Mouse (Mus musculus) kidney, adult 2 months (tissue): ENCODE results near the gene Ggt1.

Source experiments
- CTCF ChIP-seq: fragments of 200-500 bp; conservative IDR thresholded peaks from 2 replicates; pipeline ENCODE4 v1.5.1; 2011; ENCODE audit warnings: low read depth, mild to moderate bottlenecking, control low read depth, low read length, moderate library complexity, mixed read lengths; ENCODE audit not compliant: insufficient read depth, insufficient read length
- POLR2A ChIP-seq: fragments of 200-500 bp; IDR thresholded peaks from one replicate; pipeline ENCODE4 v1.6.1; 2011; ENCODE audit warnings: low read depth, low read length, control low read depth

- TF ChIP-seq CTCF (no peak), POLR2A (no peak)
Observed at GRCm38 (mm10) chr10:75549886-75550285, 11.5 kb upstream of the Ggt1 start.
